Mouse (Mus musculus): ENCODE results near the gene Letm1. TPM values are rescaled to one million over a fixed set of nuclear protein-coding genes. Genes with fewer than 3 reads are reported as not detected.

Gene Letm1
- total and polyA plus RNA-seq, 2 experiments = 19.0 to 48.5 TPM

DNA sequence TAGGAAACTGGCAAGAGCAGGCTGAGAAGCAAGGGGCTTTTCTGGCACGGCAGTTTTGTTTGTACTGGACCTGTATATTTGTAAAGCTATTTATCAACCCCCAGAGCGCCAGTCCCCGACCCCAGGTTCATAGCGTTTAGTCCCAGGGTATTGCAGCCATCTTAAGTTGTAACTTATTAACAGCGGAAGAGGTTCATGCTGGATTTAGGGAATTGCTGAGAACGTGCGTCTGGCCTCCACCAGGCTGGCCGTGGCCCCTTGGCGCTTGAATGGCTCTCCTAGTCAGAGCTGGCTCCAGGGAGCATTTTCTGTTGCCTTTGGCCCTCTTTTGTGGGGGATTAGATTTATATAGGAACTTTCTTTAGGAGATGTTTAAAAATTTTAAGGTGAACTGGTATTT lies 46.4 kb downstream of the Letm1 start:
- 0 out of 2 replicates have a peak, but pooled peaks cover 4% of the 10 kb centered on the region for H3K4me1 ChIP-seq (ENCODE audit: control insufficient read depth, insufficient read depth, low read length)
- H3K4me3 ChIP-seq (ENCODE audit: insufficient read depth, low read depth, low read length) = no peak overlapping the region
- no peaks in the 10 kb centered on the region for H3K79me2 ChIP-seq (ENCODE audit: control insufficient read depth, insufficient read depth, low read length)
- no peak overlapping the region for H3K27ac ChIP-seq (replicated peaks; ENCODE audit: insufficient read depth, low read depth, low read length)
- peaks cover 9% of the 10 kb centered on the region; the same call in 1 of the 2 replicates for H3K36me3 ChIP-seq (ENCODE audit: control insufficient read depth, insufficient read depth, low read length)
- DNase-seq (ENCODE audit: extremely low read depth, low read depth, low spot score) = no peak
- H3K9ac ChIP-seq (ENCODE audit: low read depth, low read length) = no peak overlapping the region
- TF ChIP-seq CTCF (IDR thresholded peaks at IDR 0.05; ENCODE audit: low read depth, low read length) (no peak), POLR2A (IDR thresholded peaks at IDR 0.05; ENCODE audit: extremely low read depth, insufficient read depth, low read length) (no peak)
- 70% methylated on average over 9 of the region's 9 CpGs for WGBS
- no peaks in the 10 kb centered on the region for H3K27me3 ChIP-seq (ENCODE audit: control insufficient read depth, insufficient read depth, low read length)

DNA sequence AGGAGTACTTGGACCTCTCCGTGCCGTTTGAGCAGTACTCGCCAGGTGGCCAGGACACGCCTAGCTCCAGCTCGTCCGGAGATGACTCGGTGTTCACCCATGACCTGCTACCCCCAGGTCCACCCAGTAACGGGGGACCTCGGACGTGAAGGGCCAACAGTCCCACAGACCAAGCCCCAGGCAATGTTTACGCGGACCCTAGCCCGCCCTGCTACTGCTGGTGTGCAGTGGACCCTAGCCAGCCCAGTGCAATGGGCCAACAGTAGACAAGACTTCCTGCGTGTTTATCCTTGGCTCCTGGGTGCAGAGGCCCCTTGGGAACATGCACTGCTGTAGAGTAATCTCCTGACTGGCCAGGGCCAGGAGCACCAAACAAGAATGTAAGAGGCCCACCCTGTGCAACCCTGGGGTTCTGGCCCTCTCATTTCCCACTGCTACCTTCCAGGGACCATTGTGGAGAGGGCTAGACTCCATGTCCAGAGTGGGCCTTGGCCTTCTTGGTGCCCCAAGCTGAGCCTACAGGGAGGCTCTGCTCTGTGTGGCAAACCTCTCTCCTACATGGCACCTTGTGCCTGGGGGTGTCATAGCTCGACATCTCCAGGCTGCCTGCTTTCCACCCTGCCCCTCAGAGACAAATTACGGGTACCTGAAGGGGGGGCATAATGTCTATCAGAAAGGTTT lies 47.1 kb downstream of the Letm1 start:
- H3K36me3 ChIP-seq (ENCODE audit: control insufficient read depth, insufficient read depth, low read length) = peaks cover 9% of the 10 kb centered on the region; the same call in 1 of the 2 replicates
- 0 out of 2 replicates have a peak, but pooled peaks cover 4% of the 10 kb centered on the region for H3K4me1 ChIP-seq (ENCODE audit: control insufficient read depth, insufficient read depth, low read length)
- H3K27me3 ChIP-seq (ENCODE audit: control insufficient read depth, insufficient read depth, low read length) = no peaks in the 10 kb centered on the region
- TF ChIP-seq CTCF (IDR thresholded peaks at IDR 0.05; ENCODE audit: low read depth, low read length) (no peak), POLR2A (IDR thresholded peaks at IDR 0.05; ENCODE audit: extremely low read depth, insufficient read depth, low read length) (no peak)
- no peak overlapping the region for H3K4me3 ChIP-seq (ENCODE audit: insufficient read depth, low read depth, low read length)
- H3K79me2 ChIP-seq (ENCODE audit: control insufficient read depth, insufficient read depth, low read length) = no peaks in the 10 kb centered on the region
- H3K27ac ChIP-seq (replicated peaks; ENCODE audit: insufficient read depth, low read depth, low read length) = no peak overlapping the region
- DNase-seq (ENCODE audit: extremely low read depth, low read depth, low spot score) = no peak
- WGBS = 86% methylated on average over 16 of the region's 16 CpGs
- H3K9ac ChIP-seq (ENCODE audit: low read depth, low read length) = no peak overlapping the region

DNA sequence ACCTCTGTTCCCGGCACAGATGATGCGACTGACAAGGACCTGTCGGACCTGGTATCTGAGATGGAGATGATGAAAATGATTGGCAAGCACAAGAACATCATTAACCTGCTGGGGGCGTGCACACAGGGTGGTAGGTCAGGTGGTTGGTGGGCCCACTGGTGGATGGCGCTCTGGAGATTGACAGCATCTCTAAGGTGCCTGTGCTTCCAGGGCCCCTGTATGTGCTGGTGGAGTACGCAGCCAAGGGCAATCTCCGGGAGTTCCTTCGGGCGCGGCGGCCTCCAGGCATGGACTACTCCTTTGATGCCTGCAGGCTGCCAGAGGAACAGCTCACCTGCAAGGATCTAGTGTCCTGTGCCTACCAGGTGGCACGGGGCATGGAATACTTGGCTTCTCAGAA lies 48.8 kb downstream of the Letm1 start:
- Histone ChIP-seq H3K36me3 (ENCODE audit: control insufficient read depth, insufficient read depth, low read length) (peaks cover 11% of the 10 kb centered on the region; the same call in 1 of the 2 replicates), H3K4me1 (ENCODE audit: control insufficient read depth, insufficient read depth, low read length) (peaks cover 3% of the 10 kb centered on the region; the same call in 1 of the 2 replicates), H3K9ac (ENCODE audit: low read depth, low read length) (no peak overlapping the region), H3K27me3 (ENCODE audit: control insufficient read depth, insufficient read depth, low read length) (no peaks in the 10 kb centered on the region), H3K79me2 (ENCODE audit: control insufficient read depth, insufficient read depth, low read length) (no peaks in the 10 kb centered on the region), H3K4me3 (ENCODE audit: insufficient read depth, low read depth, low read length) (no peak overlapping the region), H3K27ac (replicated peaks; ENCODE audit: insufficient read depth, low read depth, low read length) (no peak overlapping the region)
- WGBS = 96% methylated on average over 12 of the region's 12 CpGs
- TF ChIP-seq CTCF (IDR thresholded peaks at IDR 0.05; ENCODE audit: low read depth, low read length) (no peak), POLR2A (IDR thresholded peaks at IDR 0.05; ENCODE audit: extremely low read depth, insufficient read depth, low read length) (no peak)
- DNase-seq (ENCODE audit: extremely low read depth, low read depth, low spot score) = no peak

DNA sequence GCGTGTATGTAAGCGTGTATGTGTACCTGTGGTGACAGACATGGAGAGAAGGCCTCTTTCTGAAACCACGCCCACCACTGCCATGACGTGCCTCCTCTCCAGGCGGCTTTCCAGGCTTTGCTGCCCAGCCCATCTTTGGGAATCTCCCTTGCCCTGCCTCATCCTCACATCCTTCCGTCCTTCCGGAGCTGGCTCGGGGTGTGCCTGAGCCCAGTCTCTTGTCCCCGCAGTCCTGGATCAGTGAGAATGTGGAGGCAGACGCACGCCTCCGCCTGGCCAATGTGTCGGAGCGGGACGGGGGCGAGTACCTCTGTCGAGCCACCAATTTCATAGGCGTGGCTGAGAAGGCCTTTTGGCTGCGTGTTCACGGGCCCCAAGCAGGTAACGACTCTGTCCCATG lies 51.6 kb downstream of the Letm1 start:
- H3K4me3 ChIP-seq (ENCODE audit: insufficient read depth, low read depth, low read length) = no peak overlapping the region
- WGBS = 85% methylated on average over 21 of the region's 21 CpGs

DNA sequence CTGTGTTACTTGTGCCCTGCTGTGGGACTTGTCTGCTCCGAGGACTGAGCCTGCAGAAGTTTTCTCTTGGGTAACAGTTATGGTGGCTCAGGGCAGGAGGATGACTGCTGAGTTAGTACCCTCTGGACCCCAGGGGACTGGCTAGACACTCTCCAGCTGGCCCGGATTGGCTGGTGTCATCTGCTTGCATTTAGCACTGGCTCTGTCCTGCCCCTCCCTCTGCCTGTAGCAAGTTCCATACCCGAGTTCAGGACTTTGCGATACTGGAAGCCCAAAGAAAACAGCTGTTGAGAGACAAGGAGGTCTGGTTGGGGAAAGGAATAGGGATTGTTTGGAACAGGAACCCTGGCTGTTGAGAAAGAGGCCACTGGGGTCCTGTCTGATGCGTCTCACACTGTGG lies 52.1 kb downstream of the Letm1 start:
- peaks cover 22% of the 10 kb centered on the region for H3K4me1 ChIP-seq (ENCODE audit: control insufficient read depth, insufficient read depth, low read length)
- peaks cover 11% of the 10 kb centered on the region; the same call in 1 of the 2 replicates for H3K36me3 ChIP-seq (ENCODE audit: control insufficient read depth, insufficient read depth, low read length)
- H3K4me3 ChIP-seq (ENCODE audit: insufficient read depth, low read depth, low read length) = no peak overlapping the region
- H3K27me3 ChIP-seq (ENCODE audit: control insufficient read depth, insufficient read depth, low read length) = no peaks in the 10 kb centered on the region
- H3K79me2 ChIP-seq (ENCODE audit: control insufficient read depth, insufficient read depth, low read length) = peaks cover 7% of the 10 kb centered on the region; the same call in 1 of the 2 replicates
- TF ChIP-seq CTCF (IDR thresholded peaks at IDR 0.05; ENCODE audit: low read depth, low read length) = no peak
- TF ChIP-seq POLR2A (IDR thresholded peaks at IDR 0.05; ENCODE audit: extremely low read depth, insufficient read depth, low read length) = no peak
- no peak overlapping the region for H3K9ac ChIP-seq (ENCODE audit: low read depth, low read length)
- no peak for DNase-seq (ENCODE audit: extremely low read depth, low read depth, low spot score)
- 85% methylated on average over 5 of the region's 5 CpGs for WGBS
- H3K27ac ChIP-seq (replicated peaks; ENCODE audit: insufficient read depth, low read depth, low read length) = no peak overlapping the region

More for the DNA sequence above, 51.6 kb downstream of the Letm1 start:
- no peak for DNase-seq (ENCODE audit: extremely low read depth, low read depth, low spot score)
- H3K27ac ChIP-seq (replicated peaks; ENCODE audit: insufficient read depth, low read depth, low read length) = no peak overlapping the region
- no peaks in the 10 kb centered on the region for H3K27me3 ChIP-seq (ENCODE audit: control insufficient read depth, insufficient read depth, low read length)
- no peak overlapping the region for H3K9ac ChIP-seq (ENCODE audit: low read depth, low read length)
- peaks cover 5% of the 10 kb centered on the region; the same call in 1 of the 2 replicates for H3K79me2 ChIP-seq (ENCODE audit: control insufficient read depth, insufficient read depth, low read length)
- TF ChIP-seq POLR2A (IDR thresholded peaks at IDR 0.05; ENCODE audit: extremely low read depth, insufficient read depth, low read length) (no peak), CTCF (IDR thresholded peaks at IDR 0.05; ENCODE audit: low read depth, low read length) (no peak)
- peaks cover 19% of the 10 kb centered on the region for H3K4me1 ChIP-seq (ENCODE audit: control insufficient read depth, insufficient read depth, low read length)
- H3K36me3 ChIP-seq (ENCODE audit: control insufficient read depth, insufficient read depth, low read length) = peaks cover 11% of the 10 kb centered on the region; the same call in 1 of the 2 replicates

DNA sequence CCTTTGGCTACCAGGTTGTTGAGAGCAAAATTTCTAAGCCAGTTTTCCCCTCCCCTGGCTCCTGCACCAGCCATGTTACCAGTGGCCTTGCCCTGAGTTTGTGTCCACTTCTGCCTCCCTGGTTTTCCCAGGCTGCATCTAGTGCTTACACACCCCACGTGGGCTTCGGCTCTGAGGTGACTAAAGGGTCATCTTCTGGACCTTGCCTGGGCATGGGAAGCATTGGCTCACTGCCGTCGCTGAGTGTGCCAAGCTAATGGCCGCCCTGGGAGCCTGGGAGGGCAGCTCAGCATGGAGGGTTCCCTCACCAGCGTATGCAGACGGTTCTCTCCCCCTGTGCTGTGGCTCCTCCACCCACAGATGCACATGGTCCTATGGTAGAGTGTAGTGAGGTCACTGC lies 53.8 kb downstream of the Letm1 start:
- peak; percentile 94 for DNase-seq (ENCODE audit: extremely low read depth, low read depth, low spot score)
- peaks cover 15% of the 10 kb centered on the region; the same call in 1 of the 2 replicates for H3K79me2 ChIP-seq (ENCODE audit: control insufficient read depth, insufficient read depth, low read length)
- WGBS = 26% methylated on average over 7 of the region's 7 CpGs
- peaks cover 34% of the 10 kb centered on the region for H3K4me1 ChIP-seq (ENCODE audit: control insufficient read depth, insufficient read depth, low read length)
- peak overlapping the region; percentile 49 for H3K27ac ChIP-seq (replicated peaks; ENCODE audit: insufficient read depth, low read depth, low read length)
- peaks cover 10% of the 10 kb centered on the region; the same call in 1 of the 2 replicates for H3K36me3 ChIP-seq (ENCODE audit: control insufficient read depth, insufficient read depth, low read length)
- TF ChIP-seq CTCF (IDR thresholded peaks at IDR 0.05; ENCODE audit: low read depth, low read length) (no peak), POLR2A (IDR thresholded peaks at IDR 0.05; ENCODE audit: extremely low read depth, insufficient read depth, low read length) (no peak)
- H3K4me3 ChIP-seq (ENCODE audit: insufficient read depth, low read depth, low read length) = no peak overlapping the region
- H3K9ac ChIP-seq (ENCODE audit: low read depth, low read length) = peak overlapping the region; percentile 47; the same call in 1 of the 2 replicates
- H3K27me3 ChIP-seq (ENCODE audit: control insufficient read depth, insufficient read depth, low read length) = no peaks in the 10 kb centered on the region
